Mouse (Mus musculus) testis, adult 2 months (tissue): ENCODE data around the gene Ube2g1.

ENCODE experiments used
- CTCF ChIP-seq: fragments of 200-500 bp; IDR thresholded peaks from 2 replicates; pipeline ENCODE4 v1.5.1; 2012; ENCODE audit warnings: low read depth, mild to moderate bottlenecking, inconsistent platforms, low read length, moderate library complexity; ENCODE audit not compliant: control insufficient read depth, insufficient read depth, insufficient replicate concordance
- POLR2A ChIP-seq: fragments of 200-500 bp; IDR thresholded peaks from 2 replicates; pipeline ENCODE4 v1.6.1; 2012; ENCODE audit warnings: low read depth, mild to moderate bottlenecking, inconsistent platforms, low read length, moderate library complexity; ENCODE audit not compliant: control insufficient read depth

GRCm38 (mm10) chr11:72664641-72665040, 57.6 kb downstream of the Ube2g1 start:
- TF ChIP-seq CTCF: no peak
- TF ChIP-seq POLR2A: no peak
